Mouse (Mus musculus) lung, adult 18-20 months (tissue): ENCODE measurements around the gene Tmem125.
"Not testable (repeated sequence)": the region's sequence is repeated elsewhere in the genome, so short reads cannot be mapped to it uniquely, and the experiment has no call there.

Experiments
- DNase-seq, 2 experiments: peaks; one replicate each; pipeline ENCODE4 v3.0.0; 2022; ENCODE audit warnings: mixed read lengths in 2 of 2

The Tmem125 gene

GRCm38 (mm10) chr4:118535610-118536009, 8.2 kb downstream of the Tmem125 start:
- DNase-seq = no peak

GRCm38 (mm10) chr4:118533605-118534004, 10.2 kb downstream of the Tmem125 start:
- DNase-seq = no peak

- no peak for DNase-seq
These were observed 10.7 kb downstream of the Tmem125 start for GRCm38 (mm10) chr4:118533156-118533555.

GRCm38 (mm10) chr4:118532663-118533062, 11.2 kb downstream of the Tmem125 start:
- DNase-seq = no peak

- no peak for DNase-seq
These were observed 16.1 kb downstream of the Tmem125 start for GRCm38 (mm10) chr4:118527720-118528119.

GRCm38 (mm10) chr4:118527335-118527681, 16.5 kb downstream of the Tmem125 start:
- no peak for DNase-seq

- peak; percentile 87 to 91 for DNase-seq
These were observed 17.2 kb downstream of the Tmem125 start, which contains the start of gene 2610528J11Rik for GRCm38 (mm10) chr4:118526408-118527334. TSS of gene 2610528J11Rik (plus strand) at chr4:118526999.

- DNase-seq = no peak
These were observed 18.1 kb downstream of the Tmem125 start for GRCm38 (mm10) chr4:118525779-118526178.

- no peak for DNase-seq
These were observed 19.9 kb downstream of the Tmem125 start for GRCm38 (mm10) chr4:118523976-118524375.

- no peak for DNase-seq
These were observed 21.6 kb downstream of the Tmem125 start for GRCm38 (mm10) chr4:118522248-118522647.

- peak; percentile 35 to 62 for DNase-seq
These were observed 25.6 kb downstream of the Tmem125 start for GRCm38 (mm10) chr4:118518208-118518607.

- peak in 1 of 2 experiments; percentile 19 for DNase-seq
These were observed 26.2 kb downstream of the Tmem125 start for GRCm38 (mm10) chr4:118517497-118518146.

GRCm38 (mm10) chr4:118516699-118517496, 26.9 kb downstream of the Tmem125 start:
- peak; percentile 44 to 68 for DNase-seq

- DNase-seq = peak; percentile 18 to 32
These were observed 34.8 kb downstream of the Tmem125 start for GRCm38 (mm10) chr4:118509050-118509449.

GRCm38 (mm10) chr4:118507171-118507570, 36.7 kb downstream of the Tmem125 start:
- DNase-seq = not testable (repeated sequence)

- DNase-seq = peak; percentile 27 to 65
These were observed 38.3 kb downstream of the Tmem125 start for GRCm38 (mm10) chr4:118505551-118505950.

- peak; percentile 16 to 33 for DNase-seq
These were observed 43.1 kb downstream of the Tmem125 start for GRCm38 (mm10) chr4:118500792-118501191.

- peak; percentile 18 to 24 for DNase-seq
These were observed 43.6 kb downstream of the Tmem125 start for GRCm38 (mm10) chr4:118500171-118500724.
